Mouse (Mus musculus) Patski (cell line): Measurements from ENCODE around the gene Trp53tg5. TPM values are rescaled to one million over a fixed set of nuclear protein-coding genes. Genes with fewer than 3 reads are reported as not detected.

Source experiments
- ATAC-seq: fragments of 100-300 bp; one replicate; pipeline ENCODE4 v1.8.0; 2021
- CTCF ChIA-PET: fragments of 350-600 bp; sonication (Branson Sonifier 250); formaldehyde crosslinking; loops from one replicate; lab custom pipeline; 2022; ENCODE audit warnings: inconsistent platforms; lab: Charles Lee
- POLR2A ChIA-PET: fragments of 350-600 bp; sonication (Branson Sonifier 250); formaldehyde crosslinking; loops from one replicate; lab custom pipeline; 2022; ENCODE audit warnings: antibody characterized with exemption, inconsistent platforms; lab: Charles Lee
- DNase-seq: peaks from one replicate; pipeline ENCODE4 v3.0.0-alpha.2; 2011; ENCODE audit warnings: low read depth, low spot score
- H3K27me3 ChIP-seq: fragments of 371-371 bp; one replicate; pipeline ENCODE4 v1.5.1; 2021
- CTCF ChIP-seq: fragments of 100-300 bp; IDR thresholded peaks from one replicate; pipeline ENCODE4 v1.5.1; 2021
- in situ Hi-C: fragments of 300-500 bp; cut with MboI; formaldehyde crosslinking; loops from 3 replicates; pipeline ENCODE4 v1.11.1; 2018; ENCODE audit warnings: low pct_unique_long_range_greater_than_20kb, mixed read lengths
- polyA plus RNA-seq: library from polyadenylated mRNA; unstranded; gene quantifications from one replicate; pipeline ENCODE4 v1.2.3, GENCODE M21; 2021

The Trp53tg5 gene
- polyA plus RNA-seq: 0.39 TPM

DNA sequence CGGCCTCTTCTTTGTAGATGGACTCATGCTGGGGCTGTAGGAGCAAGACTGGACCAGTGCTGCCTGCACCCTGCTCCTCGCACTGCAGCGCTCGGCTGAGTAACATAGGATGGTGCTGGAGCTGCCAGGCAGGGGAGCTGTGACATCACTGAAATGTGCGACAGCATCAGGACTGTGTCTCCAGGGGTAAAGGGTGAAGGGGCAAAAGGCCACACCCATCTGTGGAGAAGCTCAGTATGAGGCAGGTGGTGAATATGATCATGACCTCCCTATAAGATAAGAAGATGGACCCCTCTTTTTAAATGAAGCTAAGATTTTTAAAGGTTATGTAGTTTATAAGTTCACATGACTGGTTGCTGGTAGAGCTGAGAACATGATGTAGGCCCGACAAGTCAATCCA lies at the start of gene Trp53tg5:
TSS of gene Trp53tg5 (minus strand) at position 101 of the 400 bp plus-strand sequence.
- in situ Hi-C loops: no loop called here
- ChIA-PET CTCF (interaction anchor here (1.1 to 1.8 kb wide), 5 partner anchors 11 to 48 kb away, joined by 3 to 9 read pairs (median 4); partner anchors contain the start of gene Gm20458), POLR2A (no interaction called here)
- no peak for ATAC-seq
- H3K27me3 ChIP-seq: no peaks in the 10 kb centered on the region
- DNase-seq: no peak
- no peak for TF ChIP-seq CTCF

- ChIA-PET CTCF (interaction anchor here (0.7 to 2.7 kb wide), 12 partner anchors 9 to 104 kb away, joined by 3 to 19 read pairs (median 5); partner anchors contain the start of genes Gm20458 and Trp53tg5), POLR2A (interaction anchor here (0.9 to 1.5 kb wide), 4 partner anchors 8 to 99 kb away, joined by 3 read pairs; no protein-coding TSS in a partner anchor)
- no peak for ATAC-seq
- no peaks in the 10 kb centered on the region for H3K27me3 ChIP-seq
- DNase-seq: no peak
- no peak for TF ChIP-seq CTCF
- in situ Hi-C loops: no loop called here
Observed at GRCm38 (mm10) chr2:164522280-164522679, 48.8 kb upstream of the Trp53tg5 start.

- in situ Hi-C loops: no loop called here
- H3K27me3 ChIP-seq: no peaks in the 10 kb centered on the region
- ATAC-seq (peak; percentile 61), DNase-seq (peak; percentile 89)
- CTCF ChIA-PET: interaction anchor here (0.7 to 2.7 kb wide), 15 partner anchors 9 to 105 kb away, joined by 3 to 19 read pairs (median 5); partner anchors contain the start of genes Gm20458 and Trp53tg5
- no peak for TF ChIP-seq CTCF
- POLR2A ChIA-PET: interaction anchor here (0.9 to 1.5 kb wide), 4 partner anchors 9 to 99 kb away, joined by 3 read pairs; no protein-coding TSS in a partner anchor
Observed at GRCm38 (mm10) chr2:164521841-164522240, 48.3 kb upstream of the Trp53tg5 start.

- ATAC-seq: no peak
- no peaks in the 10 kb centered on the region for H3K27me3 ChIP-seq
- peak; percentile 77 for TF ChIP-seq CTCF
- DNase-seq: no peak
- POLR2A ChIA-PET: no interaction called here
- in situ Hi-C loops: no loop called here
- CTCF ChIA-PET: interaction anchor here (0.8 to 2.7 kb wide), 12 partner anchors 10 to 104 kb away, joined by 3 to 19 read pairs (median 5); partner anchors contain the start of gene Gm20458
Observed at GRCm38 (mm10) chr2:164520782-164521181, 47.3 kb upstream of the Trp53tg5 start.

DNA sequence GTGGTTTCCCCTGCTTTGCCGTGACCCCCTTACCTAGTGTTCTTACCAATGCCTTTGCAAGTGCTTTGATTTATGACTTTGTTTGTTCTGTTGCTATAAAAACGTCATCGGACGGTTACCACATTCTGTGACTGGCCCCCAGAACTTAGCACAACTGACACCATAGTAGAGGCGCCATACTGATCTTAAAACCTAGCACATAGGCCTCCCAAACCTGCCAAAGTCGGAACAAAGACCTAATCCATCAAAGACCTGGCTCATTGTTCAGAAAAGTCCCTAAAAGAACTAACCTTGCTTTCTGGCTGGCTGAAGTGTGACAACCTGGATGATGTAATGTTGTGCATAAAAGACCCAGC lies 45.6 kb upstream of the Trp53tg5 start:
- in situ Hi-C loops: loop anchor here (5.0 kb wide), 2 partner anchors 57 to 102 kb away; partner anchors contain the start of gene Gm20458
- ATAC-seq: no peak
- ChIA-PET POLR2A (interaction anchor here (0.6 to 2.4 kb wide), 3 partner anchors 59 to 100 kb away, joined by 3 to 7 read pairs (median 4); partner anchors contain the start of gene Gm20458), CTCF (interaction anchor here (1.2 to 2.6 kb wide), 14 partner anchors 12 to 80 kb away, joined by 4 to 19 read pairs (median 6); partner anchors contain the start of genes Dbndd2, Gm20458 and Sys1)
- no peak for TF ChIP-seq CTCF
- no peaks in the 10 kb centered on the region for H3K27me3 ChIP-seq
- no peak for DNase-seq

DNA sequence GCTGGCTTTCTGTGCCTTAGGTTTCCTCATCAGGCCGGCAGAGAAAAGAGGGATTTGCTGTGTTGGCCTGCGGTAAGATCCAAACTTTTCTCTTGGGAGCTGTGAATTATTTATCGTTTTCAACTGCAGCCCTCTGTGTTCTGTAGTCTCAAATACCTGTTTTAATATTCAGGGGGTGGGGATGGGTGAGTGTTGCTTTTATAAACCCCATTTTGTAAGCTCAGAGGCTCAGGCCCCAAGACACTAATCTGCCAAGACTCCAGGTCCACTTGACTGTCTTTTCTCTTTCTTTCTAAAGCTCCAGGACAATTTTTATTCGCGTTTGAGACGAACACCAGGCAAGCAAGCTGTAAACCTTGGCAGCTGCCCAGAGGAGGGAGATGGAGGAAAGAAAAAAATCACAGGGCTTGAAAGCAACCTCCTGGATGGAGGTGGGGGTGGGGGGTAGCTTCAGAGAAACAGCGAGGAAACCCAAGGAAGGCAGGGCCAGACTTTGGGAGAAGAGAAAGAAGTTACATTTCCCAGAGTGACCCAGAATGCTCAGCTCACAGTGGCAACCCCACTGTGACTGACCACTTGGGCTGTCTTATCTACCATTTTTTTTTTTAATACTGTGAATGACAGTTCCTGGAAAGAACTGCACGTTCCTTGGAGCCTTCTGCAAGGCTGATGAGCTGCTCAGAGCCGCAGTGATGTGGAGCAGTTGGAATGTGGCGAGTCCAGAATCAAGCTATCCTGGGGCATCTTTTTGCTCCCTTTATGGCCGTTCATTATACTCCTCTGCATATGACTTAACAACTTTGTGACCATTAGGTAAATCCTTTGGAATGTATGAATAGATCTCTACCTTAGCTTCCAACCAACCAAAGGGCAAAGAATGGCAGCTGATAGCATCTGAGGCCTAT lies 45.0 kb upstream of the Trp53tg5 start:
- no peak for DNase-seq
- TF ChIP-seq CTCF: no peak
- ChIA-PET POLR2A (interaction anchor here (0.6 to 2.4 kb wide), 7 partner anchors 18 to 99 kb away, joined by 3 to 7 read pairs (median 4); partner anchors contain the start of genes Gm20458 and Pigt), CTCF (interaction anchor here (0.7 to 2.6 kb wide), 23 partner anchors 12 to 429 kb away, joined by 3 to 19 read pairs (median 4); partner anchors contain the start of genes Dbndd2, Gm20458 and Sys1)
- ATAC-seq: peak; percentile 77
- no peaks in the 10 kb centered on the region for H3K27me3 ChIP-seq
- in situ Hi-C loops: loop anchor here (5.0 kb wide), 2 partner anchors 56 to 101 kb away; partner anchors contain the start of gene Gm20458

- H3K27me3 ChIP-seq: no peaks in the 10 kb centered on the region
- in situ Hi-C loops: loop anchor here (5.0 kb wide), 2 partner anchors 55 to 100 kb away; partner anchors contain the start of gene Gm20458
- TF ChIP-seq CTCF: no peak
- POLR2A ChIA-PET: interaction anchor here (1.0 to 2.4 kb wide), 5 partner anchors 18 to 98 kb away, joined by 3 to 7 read pairs (median 4); partner anchors contain the start of gene Pigt
- DNase-seq (no peak), ATAC-seq (no peak)
- CTCF ChIA-PET: interaction anchor here (0.7 to 2.6 kb wide), 22 partner anchors 11 to 428 kb away, joined by 3 to 19 read pairs (median 4); partner anchors contain the start of genes Dbndd2, Gm20458 and Sys1
Observed at GRCm38 (mm10) chr2:164517485-164518221, 44.1 kb upstream of the Trp53tg5 start.

GRCm38 (mm10) chr2:164516592-164516991 lies 43.1 kb upstream of the Trp53tg5 start:
- DNase-seq (no peak), ATAC-seq (no peak)
- H3K27me3 ChIP-seq: no peaks in the 10 kb centered on the region
- in situ Hi-C loops: loop anchor here (5.0 kb wide), 2 partner anchors 54 to 99 kb away; partner anchors contain the start of gene Gm20458
- no peak for TF ChIP-seq CTCF
- POLR2A ChIA-PET: no interaction called here
- CTCF ChIA-PET: interaction anchor here (1.4 kb wide), 1 partner anchor 60 kb away, joined by 3 read pairs; no protein-coding TSS in a partner anchor

- ChIA-PET CTCF (interaction anchor here (1.2 to 1.4 kb wide), 2 partner anchors 12 to 60 kb away, joined by 3 read pairs; no protein-coding TSS in a partner anchor), POLR2A (no interaction called here)
- ATAC-seq (no peak), DNase-seq (no peak)
- no peaks in the 10 kb centered on the region for H3K27me3 ChIP-seq
- in situ Hi-C loops: loop anchor here (5.0 kb wide), 2 partner anchors 54 to 99 kb away; partner anchors contain the start of gene Gm20458
- TF ChIP-seq CTCF: no peak
Observed at GRCm38 (mm10) chr2:164515897-164516296, 42.4 kb upstream of the Trp53tg5 start.
